Mouse (Mus musculus): ENCODE measurements at regions not wholly inside any gene's neighbourhood (a gene's known extent, or its start where the extent isn't known, plus 50 kb on each side); places are given as distances from the start of the nearest gene placed in this dataset.

DNA sequence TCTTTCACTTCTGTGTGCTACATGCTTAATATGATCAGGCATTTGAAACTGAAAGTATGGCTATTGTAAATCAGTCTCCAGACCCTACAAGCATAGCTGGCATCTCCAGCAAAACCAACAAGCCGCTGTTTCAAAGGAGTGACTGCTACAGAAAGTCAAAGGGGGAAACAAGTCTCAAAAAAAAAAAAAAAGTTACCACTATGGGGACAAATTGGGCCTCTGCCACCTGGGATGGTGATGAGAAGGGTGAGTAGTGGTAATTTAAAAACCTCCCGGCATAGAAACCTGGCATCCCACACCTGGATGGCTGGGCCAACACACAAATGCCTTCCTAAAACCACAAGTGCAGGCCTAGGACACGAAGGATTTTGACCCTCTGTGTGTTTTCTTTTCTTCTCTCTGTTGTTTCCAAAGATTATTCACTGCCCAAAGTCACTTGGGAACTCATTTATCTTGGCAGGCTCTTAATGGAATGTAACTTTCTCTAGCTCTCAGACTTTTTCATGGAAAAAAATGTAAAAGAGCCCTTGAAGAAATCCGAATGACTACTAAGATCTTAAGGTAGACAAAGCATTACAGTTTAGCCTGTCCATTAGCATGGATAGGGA is 78.9 kb upstream of the Dlg1 start:
- WGBS, result 52% methylated on average over 4 of the region's 4 CpGs
- H3K9ac ChIP-seq (ENCODE audit: low read depth, low read length), result no peak overlapping the region
- no peaks in the 10 kb centered on the region for H3K27me3 ChIP-seq (ENCODE audit: control insufficient read depth, insufficient read depth, low read length)
- no peak overlapping the region for H3K27ac ChIP-seq (ENCODE audit: low read depth, low read length)
- H3K4me3 ChIP-seq (ENCODE audit: low read length), result no peak overlapping the region
- no peak overlapping the region for H3K4me2 ChIP-seq (replicated peaks; ENCODE audit: low read depth, low read length)
- H3K36me3 ChIP-seq (ENCODE audit: control insufficient read depth, insufficient read depth, low read length), result no peaks in the 10 kb centered on the region
- ATAC-seq (ENCODE audit: low FRiP score, low TSS enrichment), result no peak
- H3K9me3 ChIP-seq (ENCODE audit: control insufficient read depth, low read length), result no peaks in the 10 kb centered on the region
- no peaks in the 10 kb centered on the region for H3K4me1 ChIP-seq (ENCODE audit: control insufficient read depth, insufficient read depth, low read length)

DNA sequence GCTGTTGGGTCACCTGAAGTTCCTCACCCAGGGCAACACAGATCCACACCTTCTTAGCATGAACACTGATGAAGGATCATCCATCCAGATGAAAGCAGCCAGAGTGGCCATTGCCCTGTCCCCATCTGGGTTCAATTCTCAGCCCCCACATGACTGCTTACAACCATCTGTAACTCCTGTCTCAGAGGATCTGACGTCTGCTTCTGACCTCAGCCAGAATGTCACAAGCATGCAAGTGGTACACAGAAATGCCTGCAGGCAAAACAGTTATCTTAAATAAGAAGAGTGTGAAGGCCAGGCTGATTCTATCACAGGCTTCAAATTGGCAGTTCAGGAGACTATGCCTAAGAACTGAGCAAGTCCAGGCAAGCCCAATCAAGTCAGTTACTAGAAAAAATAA is 76.2 kb upstream of the Dlg1 start:
- H3K9me3 ChIP-seq (ENCODE audit: control insufficient read depth, low read length), result no peaks in the 10 kb centered on the region
- ATAC-seq (ENCODE audit: low FRiP score, low TSS enrichment), result no peak
- no peak overlapping the region for H3K4me3 ChIP-seq (ENCODE audit: low read length)
- no peak overlapping the region for H3K27ac ChIP-seq (ENCODE audit: low read depth, low read length)
- WGBS, result 46% methylated on average over 1 of the region's 1 CpGs
- H3K9ac ChIP-seq (ENCODE audit: low read depth, low read length), result no peak overlapping the region
- H3K27me3 ChIP-seq (ENCODE audit: control insufficient read depth, insufficient read depth, low read length), result no peaks in the 10 kb centered on the region
- H3K36me3 ChIP-seq (ENCODE audit: control insufficient read depth, insufficient read depth, low read length), result no peaks in the 10 kb centered on the region
- H3K4me1 ChIP-seq (ENCODE audit: control insufficient read depth, insufficient read depth, low read length), result peaks cover 5% of the 10 kb centered on the region; the same call in 1 of the 2 replicates
- no peak overlapping the region for H3K4me2 ChIP-seq (replicated peaks; ENCODE audit: low read depth, low read length)

DNA sequence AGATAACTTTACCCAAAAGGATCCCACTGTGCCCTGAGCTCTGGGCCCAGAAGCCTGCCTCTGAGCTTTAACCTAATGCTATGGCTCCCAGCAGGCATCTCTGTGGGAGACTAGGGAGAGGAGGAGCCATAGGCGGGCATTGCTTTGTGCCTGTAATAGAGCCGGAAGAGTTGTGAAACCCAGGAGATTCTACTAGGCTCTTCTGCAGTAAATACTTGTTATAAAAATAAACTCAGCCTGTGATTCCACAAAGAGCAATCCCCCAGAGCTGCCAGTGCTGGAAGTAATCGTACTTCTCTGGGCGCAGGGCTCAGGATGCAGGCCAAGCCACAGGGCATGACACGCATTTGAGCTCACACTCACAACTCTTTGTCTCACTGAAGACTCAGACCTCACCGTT is 73.7 kb upstream of the Dlg1 start:
- Histone ChIP-seq H3K27me3 (ENCODE audit: control insufficient read depth, insufficient read depth, low read length) (no peaks in the 10 kb centered on the region), H3K4me1 (ENCODE audit: control insufficient read depth, insufficient read depth, low read length) (peaks cover 17% of the 10 kb centered on the region), H3K9me3 (ENCODE audit: control insufficient read depth, low read length) (no peaks in the 10 kb centered on the region), H3K4me3 (ENCODE audit: low read length) (no peak overlapping the region), H3K27ac (ENCODE audit: low read depth, low read length) (no peak overlapping the region), H3K36me3 (ENCODE audit: control insufficient read depth, insufficient read depth, low read length) (no peaks in the 10 kb centered on the region), H3K9ac (ENCODE audit: low read depth, low read length) (0 out of 2 replicates have a peak overlapping the region, but pooled peaks have one; percentile 18), H3K4me2 (replicated peaks; ENCODE audit: low read depth, low read length) (no peak overlapping the region)
- WGBS, result 41% methylated on average over 6 of the region's 6 CpGs
- no peak for ATAC-seq (ENCODE audit: low FRiP score, low TSS enrichment)

- Histone ChIP-seq H3K4me2 (replicated peaks; ENCODE audit: low read depth, low read length) (peak overlapping the region; percentile 20; the same call in 1 of the 2 replicates), H3K27ac (ENCODE audit: low read depth, low read length) (peak overlapping the region; percentile 81; the same call in 1 of the 2 replicates), H3K36me3 (ENCODE audit: control insufficient read depth, insufficient read depth, low read length) (no peaks in the 10 kb centered on the region), H3K27me3 (ENCODE audit: control insufficient read depth, insufficient read depth, low read length) (no peaks in the 10 kb centered on the region), H3K4me3 (ENCODE audit: low read length) (no peak overlapping the region), H3K9ac (ENCODE audit: low read depth, low read length) (no peak overlapping the region), H3K4me1 (ENCODE audit: control insufficient read depth, insufficient read depth, low read length) (peaks cover 17% of the 10 kb centered on the region), H3K9me3 (ENCODE audit: control insufficient read depth, low read length) (no peaks in the 10 kb centered on the region)
- no peak; the same call in 1 of the 2 replicates for ATAC-seq (ENCODE audit: low FRiP score, low TSS enrichment)
- WGBS, result 57% methylated on average over 3 of the region's 3 CpGs
Observed at GRCm38 (mm10) chr16:31591565-31591964, 71.7 kb upstream of the Dlg1 start.

DNA sequence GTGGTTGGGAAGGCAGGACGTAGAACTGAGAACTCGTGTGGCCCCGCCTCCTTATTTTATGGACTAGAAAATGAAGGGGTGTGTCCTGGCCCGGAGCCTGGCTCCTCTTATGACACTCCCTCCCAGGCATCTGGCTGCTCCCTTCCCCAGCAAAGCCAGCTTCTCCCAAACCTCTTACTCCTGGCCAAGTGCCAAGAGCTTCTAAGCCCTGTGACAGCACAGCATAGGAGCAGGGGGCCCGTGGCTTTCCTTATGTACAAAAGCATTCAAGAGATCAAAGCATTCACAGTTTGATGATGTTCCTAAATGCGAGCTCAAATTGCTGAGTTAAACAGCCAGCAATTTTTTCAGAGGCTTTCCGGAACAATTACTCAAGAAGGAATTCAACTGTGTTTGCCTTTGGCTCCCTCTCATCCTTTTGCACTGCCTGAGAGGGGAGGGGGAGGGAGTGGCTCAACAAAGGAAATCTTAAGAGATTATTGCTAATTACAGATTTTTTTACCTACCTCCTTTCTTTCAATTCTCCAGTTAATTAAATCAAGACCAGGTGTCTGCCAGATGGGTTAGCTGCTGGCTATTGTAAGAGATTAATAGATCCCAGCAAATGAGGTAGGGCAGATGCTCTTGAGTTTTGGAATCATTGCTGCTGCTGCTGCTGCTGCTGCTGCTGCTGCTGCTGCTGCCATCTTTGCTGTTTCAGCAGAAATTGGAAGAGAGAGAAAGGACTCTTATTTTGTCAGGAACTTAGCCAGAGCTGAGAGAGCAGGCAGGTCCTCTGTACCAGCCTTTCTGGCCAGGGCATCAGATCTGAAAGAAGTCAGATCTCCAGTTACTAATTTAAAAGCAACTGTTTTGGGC is 71.0 kb upstream of the Dlg1 start:
- Histone ChIP-seq H3K9me3 (ENCODE audit: control insufficient read depth, low read length) (no peaks in the 10 kb centered on the region), H3K36me3 (ENCODE audit: control insufficient read depth, insufficient read depth, low read length) (no peaks in the 10 kb centered on the region), H3K4me2 (replicated peaks; ENCODE audit: low read depth, low read length) (peak overlapping the region; percentile 20; the same call in 1 of the 2 replicates), H3K4me1 (ENCODE audit: control insufficient read depth, insufficient read depth, low read length) (peaks cover 17% of the 10 kb centered on the region), H3K9ac (ENCODE audit: low read depth, low read length) (no peak overlapping the region), H3K4me3 (ENCODE audit: low read length) (no peak overlapping the region), H3K27me3 (ENCODE audit: control insufficient read depth, insufficient read depth, low read length) (no peaks in the 10 kb centered on the region), H3K27ac (ENCODE audit: low read depth, low read length) (peak overlapping the region; percentile 81)
- peak; percentile 98 for ATAC-seq (ENCODE audit: low FRiP score, low TSS enrichment)
- 2% methylated on average over 7 of the region's 7 CpGs for WGBS

- no peaks in the 10 kb centered on the region for H3K27me3 ChIP-seq (ENCODE audit: control insufficient read depth, insufficient read depth, low read length)
- H3K27ac ChIP-seq (ENCODE audit: low read depth, low read length), result peak overlapping the region; percentile 81
- no peak for ATAC-seq (ENCODE audit: low FRiP score, low TSS enrichment)
- H3K36me3 ChIP-seq (ENCODE audit: control insufficient read depth, insufficient read depth, low read length), result no peaks in the 10 kb centered on the region
- 38% methylated on average over 9 of the region's 9 CpGs for WGBS
- no peak overlapping the region for H3K4me3 ChIP-seq (ENCODE audit: low read length)
- no peak overlapping the region for H3K4me2 ChIP-seq (replicated peaks; ENCODE audit: low read depth, low read length)
- no peak overlapping the region for H3K9ac ChIP-seq (ENCODE audit: low read depth, low read length)
- H3K4me1 ChIP-seq (ENCODE audit: control insufficient read depth, insufficient read depth, low read length), result peaks cover 17% of the 10 kb centered on the region
- H3K9me3 ChIP-seq (ENCODE audit: control insufficient read depth, low read length), result no peaks in the 10 kb centered on the region
Observed at GRCm38 (mm10) chr16:31592973-31593683, 70.1 kb upstream of the Dlg1 start.

- WGBS, result 78% methylated on average over 5 of the region's 5 CpGs
- no peak overlapping the region for H3K4me3 ChIP-seq (ENCODE audit: low read length)
- no peaks in the 10 kb centered on the region for H3K9me3 ChIP-seq (ENCODE audit: control insufficient read depth, low read length)
Observed at GRCm38 (mm10) chr16:31597965-31598364, 65.3 kb upstream of the Dlg1 start.

DNA sequence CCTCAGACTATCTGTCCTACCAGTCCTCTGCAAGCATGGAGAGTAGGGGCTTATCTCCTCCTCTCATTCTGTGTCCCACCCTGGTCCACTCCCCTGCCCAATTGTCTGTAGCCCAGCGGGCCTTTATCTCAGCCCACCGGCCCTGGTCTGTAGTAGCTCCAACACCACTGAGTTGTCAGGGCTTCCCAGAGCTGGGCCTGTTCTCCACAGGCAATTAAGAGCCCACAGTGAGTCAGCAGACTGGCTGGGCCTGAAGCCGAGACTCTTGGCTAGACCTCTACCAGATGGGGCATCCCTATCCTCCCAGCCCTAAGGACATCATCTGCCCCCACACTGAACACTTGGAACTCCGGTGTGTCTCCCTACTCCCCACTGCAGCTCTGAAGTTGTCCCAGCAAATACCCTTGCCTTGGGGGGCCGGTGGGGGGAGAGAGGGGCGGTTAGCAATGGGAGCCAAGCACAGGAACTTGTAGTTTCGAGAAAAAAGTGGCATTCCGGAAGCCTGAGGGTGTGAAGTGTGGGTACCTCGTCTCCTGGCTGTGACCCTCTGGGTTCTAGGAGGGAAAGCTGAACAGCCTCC is 64.7 kb upstream of the Dlg1 start:
- no peaks in the 10 kb centered on the region for H3K27me3 ChIP-seq (ENCODE audit: control insufficient read depth, insufficient read depth, low read length)
- ATAC-seq (ENCODE audit: low FRiP score, low TSS enrichment), result no peak
- H3K9ac ChIP-seq (ENCODE audit: low read depth, low read length), result no peak overlapping the region
- H3K27ac ChIP-seq (ENCODE audit: low read depth, low read length), result no peak overlapping the region
- H3K4me2 ChIP-seq (replicated peaks; ENCODE audit: low read depth, low read length), result no peak overlapping the region
- H3K4me3 ChIP-seq (ENCODE audit: low read length), result no peak overlapping the region
- no peaks in the 10 kb centered on the region for H3K36me3 ChIP-seq (ENCODE audit: control insufficient read depth, insufficient read depth, low read length)
- H3K4me1 ChIP-seq (ENCODE audit: control insufficient read depth, insufficient read depth, low read length), result peaks cover 2% of the 10 kb centered on the region
- no peaks in the 10 kb centered on the region for H3K9me3 ChIP-seq (ENCODE audit: control insufficient read depth, low read length)
- 82% methylated on average over 9 of the region's 9 CpGs for WGBS

More at GRCm38 (mm10) chr16:31597965-31598364, 65.3 kb upstream of the Dlg1 start:
- peaks cover 8% of the 10 kb centered on the region for H3K4me1 ChIP-seq (ENCODE audit: control insufficient read depth, insufficient read depth, low read length)
- no peak overlapping the region for H3K4me2 ChIP-seq (replicated peaks; ENCODE audit: low read depth, low read length)
- no peak overlapping the region for H3K27ac ChIP-seq (ENCODE audit: low read depth, low read length)
- H3K9ac ChIP-seq (ENCODE audit: low read depth, low read length), result no peak overlapping the region
- no peak for ATAC-seq (ENCODE audit: low FRiP score, low TSS enrichment)
- H3K27me3 ChIP-seq (ENCODE audit: control insufficient read depth, insufficient read depth, low read length), result no peaks in the 10 kb centered on the region
- no peaks in the 10 kb centered on the region for H3K36me3 ChIP-seq (ENCODE audit: control insufficient read depth, insufficient read depth, low read length)

All from kidney, embryonic 14.5 days (tissue).